Mouse (Mus musculus): ENCODE results near the gene Lrrc3c.

DNA sequence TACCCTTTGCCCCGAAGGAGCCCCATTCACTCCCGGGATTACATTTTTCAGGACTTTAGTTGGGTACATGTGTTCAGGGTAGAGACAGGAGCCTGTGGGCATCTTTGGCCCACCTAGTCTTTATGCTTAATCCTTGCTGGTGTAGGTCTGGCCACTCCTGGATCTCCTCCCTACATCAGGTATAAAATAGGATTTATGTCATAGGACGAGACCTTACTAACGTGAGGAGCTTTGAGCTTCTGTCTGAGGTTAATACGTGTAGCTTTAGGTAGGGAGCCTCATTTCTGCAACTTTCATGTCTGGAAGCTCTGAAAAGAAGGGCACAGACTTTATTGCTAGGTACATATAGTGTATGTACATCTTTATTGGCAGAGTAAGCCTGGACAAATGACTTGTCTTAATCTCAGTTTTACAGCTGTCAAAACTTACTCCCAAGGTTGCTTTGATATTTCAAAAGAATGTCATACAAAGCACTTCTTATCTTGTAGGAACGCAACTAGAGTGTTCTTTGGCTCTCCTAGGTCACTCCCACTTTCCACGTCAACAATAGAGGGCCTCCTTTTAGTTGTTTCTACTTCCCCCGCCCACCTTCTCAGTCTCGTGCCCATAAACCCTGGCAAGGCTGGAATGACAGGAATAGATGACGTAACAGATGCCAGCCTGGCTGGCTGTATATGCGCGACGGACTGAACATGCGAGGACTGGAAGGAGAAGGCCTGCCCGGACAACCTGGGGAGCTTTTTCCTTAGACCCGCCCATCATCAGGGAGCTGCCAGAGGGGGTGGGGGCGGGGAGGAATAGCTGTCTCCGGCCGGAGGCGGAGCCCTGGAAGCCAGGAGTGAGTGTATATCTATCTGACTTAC is 10.2 kb upstream of the Lrrc3c start:
- no peak for TF ChIP-seq MYOG (IDR thresholded peaks at IDR 0.05; ENCODE audit: control insufficient read depth, extremely low read depth, insufficient read length)
- no peak for TF ChIP-seq CTCF (IDR thresholded peaks at IDR 0.05; ENCODE audit: control insufficient read depth, insufficient read depth, insufficient read length)
- no peak for TF ChIP-seq USF1 (IDR thresholded peaks at IDR 0.05; ENCODE audit: low read depth)
- TF ChIP-seq MAX (IDR thresholded peaks at IDR 0.05) = peak; percentile 4
- TF ChIP-seq CEBPB (IDR thresholded peaks at IDR 0.05; ENCODE audit: low read depth) = no peak

Measured in C2C12 (cell line).